Mouse (Mus musculus): ENCODE data around the gene Slc6a1. TPM values are rescaled to one million over a fixed set of nuclear protein-coding genes. Genes with fewer than 3 reads are reported as not detected.

Gene Slc6a1
- polyA plus RNA-seq, 1 experiment from 2014 or later: 0.64 TPM

- Histone ChIP-seq H3K9ac (no peak overlapping the region), H3K9me3 (replicated peaks) (no peaks in the 10 kb centered on the region), H3K4me3 (replicated peaks) (no peak overlapping the region), H3K27me3 (peaks cover 44% of the 10 kb centered on the region), H3K4me2 (replicated peaks) (no peak overlapping the region), H3K36me3 (no peaks in the 10 kb centered on the region), H3K27ac (replicated peaks) (no peak overlapping the region), H3K4me1 (no peaks in the 10 kb centered on the region)
- no peak for ATAC-seq (ENCODE audit: insufficient number of reproducible peaks, low FRiP score, low TSS enrichment, low read depth)
- 59% methylated on average over 4 of the region's 4 CpGs for whole genome bisulfite sequencing
Measured at GRCm38 (mm10) chr6:114290929-114291328, 8.5 kb downstream of the Slc6a1 start.

- WGBS: 57% methylated on average over 5 of the region's 5 CpGs
- Histone ChIP-seq H3K4me2 (replicated peaks) (no peak overlapping the region), H3K9me3 (replicated peaks) (no peaks in the 10 kb centered on the region), H3K27ac (replicated peaks) (no peak overlapping the region), H3K4me1 (no peaks in the 10 kb centered on the region), H3K4me3 (replicated peaks) (no peak overlapping the region), H3K36me3 (no peaks in the 10 kb centered on the region), H3K9ac (no peak overlapping the region), H3K27me3 (peaks cover 40% of the 10 kb centered on the region)
- ATAC-seq (ENCODE audit: insufficient number of reproducible peaks, low FRiP score, low TSS enrichment, low read depth): no peak
Measured at GRCm38 (mm10) chr6:114291396-114291795, 9.0 kb downstream of the Slc6a1 start.

- ATAC-seq (ENCODE audit: insufficient number of reproducible peaks, low FRiP score, low TSS enrichment, low read depth): no peak
- Histone ChIP-seq H3K36me3 (no peaks in the 10 kb centered on the region), H3K9me3 (replicated peaks) (no peaks in the 10 kb centered on the region), H3K4me1 (peaks cover 4% of the 10 kb centered on the region), H3K9ac (no peak overlapping the region), H3K27ac (replicated peaks) (no peak overlapping the region), H3K27me3 (peaks cover 22% of the 10 kb centered on the region), H3K4me2 (replicated peaks) (no peak overlapping the region), H3K4me3 (replicated peaks) (no peak overlapping the region)
- 18% methylated on average over 8 of the region's 8 CpGs for WGBS
Measured at GRCm38 (mm10) chr6:114293511-114293910, 11.1 kb downstream of the Slc6a1 start.

GRCm38 (mm10) chr6:114295086-114295485 is 12.7 kb downstream of the Slc6a1 start:
- no peaks in the 10 kb centered on the region for H3K9me3 ChIP-seq (replicated peaks)
- WGBS: 79% methylated on average over 4 of the region's 4 CpGs
- H3K27me3 ChIP-seq: peaks cover 7% of the 10 kb centered on the region
- peaks cover 4% of the 10 kb centered on the region for H3K4me1 ChIP-seq
- H3K27ac ChIP-seq (replicated peaks): no peak overlapping the region
- H3K4me3 ChIP-seq (replicated peaks): no peak overlapping the region
- no peak overlapping the region for H3K9ac ChIP-seq
- no peaks in the 10 kb centered on the region for H3K36me3 ChIP-seq
- no peak overlapping the region for H3K4me2 ChIP-seq (replicated peaks)
- no peak for ATAC-seq (ENCODE audit: insufficient number of reproducible peaks, low FRiP score, low TSS enrichment, low read depth)

GRCm38 (mm10) chr6:114297260-114298002 is 15.0 kb downstream of the Slc6a1 start:
- Histone ChIP-seq H3K9ac (no peak overlapping the region), H3K4me1 (peaks cover 4% of the 10 kb centered on the region), H3K36me3 (no peaks in the 10 kb centered on the region), H3K4me2 (replicated peaks) (no peak overlapping the region), H3K27me3 (no peaks in the 10 kb centered on the region), H3K27ac (replicated peaks) (no peak overlapping the region), H3K9me3 (replicated peaks) (no peaks in the 10 kb centered on the region), H3K4me3 (replicated peaks) (no peak overlapping the region)
- 21% methylated on average over 10 of the region's 10 CpGs for WGBS
- peak; percentile 34; the same call in 1 of the 2 replicates for ATAC-seq (ENCODE audit: insufficient number of reproducible peaks, low FRiP score, low TSS enrichment, low read depth)

- no peak overlapping the region for H3K27ac ChIP-seq (replicated peaks)
- H3K4me1 ChIP-seq: peaks cover 4% of the 10 kb centered on the region
- no peaks in the 10 kb centered on the region for H3K9me3 ChIP-seq (replicated peaks)
- no peak overlapping the region for H3K4me2 ChIP-seq (replicated peaks)
- no peaks in the 10 kb centered on the region for H3K36me3 ChIP-seq
- no peak overlapping the region for H3K9ac ChIP-seq
- H3K27me3 ChIP-seq: no peaks in the 10 kb centered on the region
- WGBS: 93% methylated on average over 5 of the region's 5 CpGs
- no peak for ATAC-seq (ENCODE audit: insufficient number of reproducible peaks, low FRiP score, low TSS enrichment, low read depth)
- no peak overlapping the region for H3K4me3 ChIP-seq (replicated peaks)
Measured at GRCm38 (mm10) chr6:114299699-114300098, 17.3 kb downstream of the Slc6a1 start.

- Histone ChIP-seq H3K4me2 (replicated peaks) (no peak overlapping the region), H3K36me3 (no peaks in the 10 kb centered on the region), H3K9ac (no peak overlapping the region), H3K9me3 (replicated peaks) (no peaks in the 10 kb centered on the region), H3K4me1 (peaks cover 4% of the 10 kb centered on the region), H3K27me3 (no peaks in the 10 kb centered on the region), H3K4me3 (replicated peaks) (no peak overlapping the region), H3K27ac (replicated peaks) (no peak overlapping the region)
- ATAC-seq (ENCODE audit: insufficient number of reproducible peaks, low FRiP score, low TSS enrichment, low read depth): no peak
- WGBS: 82% methylated on average over 11 of the region's 11 CpGs
Measured at GRCm38 (mm10) chr6:114300737-114301136, 18.3 kb downstream of the Slc6a1 start.

- Histone ChIP-seq H3K4me1 (no peaks in the 10 kb centered on the region), H3K4me3 (replicated peaks) (no peak overlapping the region), H3K27me3 (peaks cover 14% of the 10 kb centered on the region), H3K9ac (no peak overlapping the region), H3K27ac (replicated peaks) (no peak overlapping the region), H3K4me2 (replicated peaks) (no peak overlapping the region), H3K36me3 (no peaks in the 10 kb centered on the region), H3K9me3 (replicated peaks) (no peaks in the 10 kb centered on the region)
- no peak for ATAC-seq (ENCODE audit: insufficient number of reproducible peaks, low FRiP score, low TSS enrichment, low read depth)
- WGBS: 74% methylated on average over 6 of the region's 6 CpGs
Measured at GRCm38 (mm10) chr6:114304668-114305067, 22.2 kb downstream of the Slc6a1 start.

GRCm38 (mm10) chr6:114320511-114320910 is 38.1 kb downstream of the Slc6a1 start:
- no peaks in the 10 kb centered on the region for H3K36me3 ChIP-seq
- no peaks in the 10 kb centered on the region for H3K27me3 ChIP-seq
- no peak overlapping the region for H3K4me3 ChIP-seq (replicated peaks)
- H3K4me1 ChIP-seq: no peaks in the 10 kb centered on the region
- no peak overlapping the region for H3K27ac ChIP-seq (replicated peaks)
- no peak overlapping the region for H3K9ac ChIP-seq
- no peak overlapping the region for H3K4me2 ChIP-seq (replicated peaks)
- 53% methylated on average over 5 of the region's 5 CpGs for WGBS
- no peak for ATAC-seq (ENCODE audit: insufficient number of reproducible peaks, low FRiP score, low TSS enrichment, low read depth)
- H3K9me3 ChIP-seq (replicated peaks): no peaks in the 10 kb centered on the region

- ATAC-seq (ENCODE audit: insufficient number of reproducible peaks, low FRiP score, low TSS enrichment, low read depth): no peak
- Histone ChIP-seq H3K4me2 (replicated peaks) (no peak overlapping the region), H3K36me3 (no peaks in the 10 kb centered on the region), H3K27ac (replicated peaks) (no peak overlapping the region), H3K9me3 (replicated peaks) (no peaks in the 10 kb centered on the region), H3K4me3 (replicated peaks) (no peak overlapping the region), H3K4me1 (no peaks in the 10 kb centered on the region), H3K27me3 (no peaks in the 10 kb centered on the region), H3K9ac (no peak overlapping the region)
- WGBS: 94% methylated on average over 3 of the region's 3 CpGs
Measured at GRCm38 (mm10) chr6:114321146-114321545, 38.7 kb downstream of the Slc6a1 start.

GRCm38 (mm10) chr6:114322914-114323313 is 40.5 kb downstream of the Slc6a1 start:
- no peak overlapping the region for H3K4me3 ChIP-seq (replicated peaks)
- WGBS: 77% methylated on average over 3 of the region's 3 CpGs
- no peaks in the 10 kb centered on the region for H3K4me1 ChIP-seq
- no peaks in the 10 kb centered on the region for H3K9me3 ChIP-seq (replicated peaks)
- no peak for ATAC-seq (ENCODE audit: insufficient number of reproducible peaks, low FRiP score, low TSS enrichment, low read depth)
- H3K27me3 ChIP-seq: no peaks in the 10 kb centered on the region
- H3K36me3 ChIP-seq: no peaks in the 10 kb centered on the region
- no peak overlapping the region for H3K4me2 ChIP-seq (replicated peaks)
- no peak overlapping the region for H3K27ac ChIP-seq (replicated peaks)
- H3K9ac ChIP-seq: no peak overlapping the region

- Histone ChIP-seq H3K36me3 (no peaks in the 10 kb centered on the region), H3K4me2 (replicated peaks) (no peak overlapping the region), H3K27ac (replicated peaks) (no peak overlapping the region), H3K9ac (no peak overlapping the region), H3K4me1 (no peaks in the 10 kb centered on the region), H3K27me3 (no peaks in the 10 kb centered on the region), H3K9me3 (replicated peaks) (no peaks in the 10 kb centered on the region), H3K4me3 (replicated peaks) (no peak overlapping the region)
- 86% methylated on average over 5 of the region's 5 CpGs for WGBS
- no peak for ATAC-seq (ENCODE audit: insufficient number of reproducible peaks, low FRiP score, low TSS enrichment, low read depth)
Measured at GRCm38 (mm10) chr6:114324808-114325207, 42.4 kb downstream of the Slc6a1 start.

Data from embryonic facial prominence, embryonic 15.5 days (tissue).